Mouse (Mus musculus): Measurements from ENCODE around the gene Hexim2. TPM values are rescaled to one million over a fixed set of nuclear protein-coding genes. Genes with fewer than 3 reads are reported as not detected.

Hexim2 gene
- total and polyA plus RNA-seq, 2 experiments from 2014 or later: 27.9 to 30.8 TPM

DNA sequence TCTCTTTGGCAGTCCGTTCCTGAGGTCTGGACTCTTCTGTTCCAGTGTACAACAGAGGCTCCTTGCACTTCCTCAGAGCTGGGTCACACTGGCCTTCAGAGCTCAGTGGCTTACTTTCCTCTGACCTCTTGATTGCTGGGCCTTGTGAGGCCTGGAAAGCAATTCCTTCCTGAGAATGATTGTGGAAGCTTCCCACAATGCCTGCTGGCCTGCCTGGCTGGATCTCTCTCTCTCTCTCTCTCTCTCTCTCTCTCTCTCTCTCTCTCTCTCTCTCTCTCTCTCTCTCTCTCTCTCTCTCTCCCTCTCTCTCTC is 9.7 kb downstream of the Hexim2 start:
- DNase-seq: peak; percentile 28
- Histone ChIP-seq H3K9ac (peak overlapping the region; percentile 65; the same call in 1 of the 2 replicates), H3K4me3 (ENCODE audit: low read depth, low read length) (no peak overlapping the region), H3K27me3 (ENCODE audit: insufficient read depth, low read length) (no peaks in the 10 kb centered on the region), H3K4me1 (ENCODE audit: insufficient read depth) (0 out of 2 replicates have a peak, but pooled peaks cover 4% of the 10 kb centered on the region), H3K4me2 (ENCODE audit: low read depth) (peak overlapping the region; percentile 68), H3K27ac (ENCODE audit: low read depth, low read length) (peak overlapping the region; percentile 95), H3K9me3 (ENCODE audit: low read length) (no peaks in the 10 kb centered on the region), H3K36me3 (ENCODE audit: insufficient read depth) (peaks cover 15% of the 10 kb centered on the region)
- TF ChIP-seq CTCF (IDR thresholded peaks at IDR 0.05; ENCODE audit: low read depth): no peak
- 25% methylated on average over 1 of the region's 1 CpGs for WGBS
- ATAC-seq: no peak

DNA sequence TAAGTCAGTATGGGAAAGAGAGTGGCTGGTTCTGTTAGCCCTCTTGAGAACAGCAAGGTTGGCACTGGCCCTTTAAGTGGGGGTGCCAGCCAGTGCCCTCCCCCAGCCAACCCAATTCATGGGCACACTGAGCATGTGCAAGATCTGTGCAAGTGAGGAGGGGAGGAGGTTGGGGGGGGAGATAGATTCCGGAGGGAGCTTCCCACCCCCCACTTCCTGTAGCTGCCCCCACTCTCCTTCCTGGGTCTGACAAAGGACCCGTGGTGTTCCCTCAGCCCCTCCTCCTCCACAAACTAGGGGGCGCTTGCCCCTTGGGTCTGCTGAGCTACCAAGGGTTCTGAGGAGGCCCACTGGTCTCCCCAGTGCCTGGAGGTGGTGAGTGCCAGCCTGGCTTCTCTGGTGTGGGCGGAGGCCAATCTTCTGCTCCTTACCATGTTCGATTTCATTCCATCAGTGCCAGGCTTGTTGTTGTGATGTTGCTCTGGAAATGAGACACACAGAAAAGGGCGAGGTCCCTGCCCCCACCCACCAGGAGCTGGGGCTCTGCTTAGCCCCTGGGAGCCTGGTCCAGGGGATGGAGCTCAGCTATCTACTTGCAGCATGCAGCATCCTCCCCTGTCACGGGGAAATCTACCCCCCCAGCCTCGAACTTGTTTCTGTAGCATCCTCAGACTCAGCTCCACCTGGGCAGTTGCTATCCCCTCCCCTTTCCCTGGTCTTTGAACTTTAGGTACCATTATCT is 10.4 kb downstream of the Hexim2 start:
- no peaks in the 10 kb centered on the region for H3K27me3 ChIP-seq (ENCODE audit: insufficient read depth, low read length)
- 0 out of 2 replicates have a peak, but pooled peaks cover 4% of the 10 kb centered on the region for H3K4me1 ChIP-seq (ENCODE audit: insufficient read depth)
- peak overlapping the region; percentile 36 for H3K4me3 ChIP-seq (ENCODE audit: low read depth, low read length)
- peak overlapping the region; percentile 68 for H3K4me2 ChIP-seq (ENCODE audit: low read depth)
- TF ChIP-seq CTCF (IDR thresholded peaks at IDR 0.05; ENCODE audit: low read depth): peak; percentile 59
- ATAC-seq: peak; percentile 97
- peak overlapping the region; percentile 65 for H3K9ac ChIP-seq
- peak; percentile 95 for DNase-seq
- WGBS: 17% methylated on average over 8 of the region's 8 CpGs
- H3K36me3 ChIP-seq (ENCODE audit: insufficient read depth): peaks cover 15% of the 10 kb centered on the region
- H3K9me3 ChIP-seq (ENCODE audit: low read length): no peaks in the 10 kb centered on the region
- peak overlapping the region; percentile 95 for H3K27ac ChIP-seq (ENCODE audit: low read depth, low read length)

DNA sequence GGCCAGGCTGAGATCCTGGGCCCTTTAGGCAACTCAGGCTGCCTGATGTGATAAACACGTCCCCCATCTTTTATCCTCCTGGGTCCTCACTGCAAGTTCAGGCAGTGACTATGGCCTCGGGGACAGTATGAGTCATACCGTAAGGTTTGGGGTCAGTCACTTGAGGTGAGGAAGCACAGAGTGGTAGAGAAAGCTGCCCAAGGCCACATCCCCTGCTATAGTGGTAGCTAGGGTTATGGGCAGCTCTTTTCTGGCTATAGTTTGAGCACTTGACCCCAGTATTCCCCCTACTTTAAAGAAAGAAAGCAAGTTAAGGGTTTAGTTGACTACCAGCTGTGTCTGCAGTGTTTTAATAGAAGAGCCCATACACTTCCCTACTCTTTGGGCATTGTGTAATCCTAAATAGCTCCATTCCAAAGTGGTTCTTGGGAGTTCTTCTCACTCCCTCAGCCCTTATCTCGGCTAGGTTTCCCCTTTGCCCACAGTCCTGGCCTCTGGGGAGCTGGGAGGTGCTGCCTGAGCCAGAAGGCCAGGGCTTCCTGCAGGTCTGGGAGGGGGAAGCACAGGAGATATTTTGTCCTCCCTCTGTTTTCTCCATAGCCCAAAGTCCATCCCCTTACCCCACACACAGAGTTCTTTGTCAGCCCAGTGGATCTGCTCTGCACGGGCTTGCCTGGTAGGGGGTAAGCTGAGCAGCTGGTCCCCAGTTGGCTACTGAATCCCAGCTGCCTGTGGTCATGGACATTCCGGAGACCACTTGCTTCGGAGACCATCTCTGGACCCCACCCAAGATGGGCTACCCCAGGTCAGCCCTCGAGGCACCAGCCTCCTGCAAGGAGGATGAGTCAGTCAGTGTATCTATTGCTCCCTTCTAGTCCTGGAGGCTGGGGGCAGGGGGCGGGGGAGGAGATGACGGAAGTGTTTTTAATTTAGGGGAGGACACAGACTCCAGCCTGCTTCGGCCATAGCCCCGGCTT is 12.4 kb downstream of the Hexim2 start:
- no peak for TF ChIP-seq CTCF (IDR thresholded peaks at IDR 0.05; ENCODE audit: low read depth)
- no peak overlapping the region for H3K4me2 ChIP-seq (ENCODE audit: low read depth)
- no peak overlapping the region for H3K27ac ChIP-seq (ENCODE audit: low read depth, low read length)
- ATAC-seq: no peak
- no peak for DNase-seq
- H3K36me3 ChIP-seq (ENCODE audit: insufficient read depth): peaks cover 7% of the 10 kb centered on the region
- H3K27me3 ChIP-seq (ENCODE audit: insufficient read depth, low read length): no peaks in the 10 kb centered on the region
- 48% methylated on average over 12 of the region's 12 CpGs for WGBS
- H3K4me3 ChIP-seq (ENCODE audit: low read depth, low read length): no peak overlapping the region
- no peak overlapping the region for H3K9ac ChIP-seq
- H3K4me1 ChIP-seq (ENCODE audit: insufficient read depth): 0 out of 2 replicates have a peak, but pooled peaks cover 4% of the 10 kb centered on the region
- no peaks in the 10 kb centered on the region for H3K9me3 ChIP-seq (ENCODE audit: low read length)

GRCm38 (mm10) chr11:103146386-103146785 is 14.2 kb downstream of the Hexim2 start:
- H3K36me3 ChIP-seq (ENCODE audit: insufficient read depth): no peaks in the 10 kb centered on the region
- 0 out of 2 replicates have a peak, but pooled peaks cover 4% of the 10 kb centered on the region for H3K4me1 ChIP-seq (ENCODE audit: insufficient read depth)
- TF ChIP-seq CTCF (IDR thresholded peaks at IDR 0.05; ENCODE audit: low read depth): no peak
- no peaks in the 10 kb centered on the region for H3K9me3 ChIP-seq (ENCODE audit: low read length)
- 89% methylated on average over 4 of the region's 4 CpGs for WGBS
- DNase-seq (no peak), ATAC-seq (no peak)
- no peaks in the 10 kb centered on the region for H3K27me3 ChIP-seq (ENCODE audit: insufficient read depth, low read length)
- no peak overlapping the region for H3K4me3 ChIP-seq (ENCODE audit: low read depth, low read length)
- H3K27ac ChIP-seq (ENCODE audit: low read depth, low read length): no peak overlapping the region
- H3K9ac ChIP-seq: no peak overlapping the region
- H3K4me2 ChIP-seq (ENCODE audit: low read depth): no peak overlapping the region

DNA sequence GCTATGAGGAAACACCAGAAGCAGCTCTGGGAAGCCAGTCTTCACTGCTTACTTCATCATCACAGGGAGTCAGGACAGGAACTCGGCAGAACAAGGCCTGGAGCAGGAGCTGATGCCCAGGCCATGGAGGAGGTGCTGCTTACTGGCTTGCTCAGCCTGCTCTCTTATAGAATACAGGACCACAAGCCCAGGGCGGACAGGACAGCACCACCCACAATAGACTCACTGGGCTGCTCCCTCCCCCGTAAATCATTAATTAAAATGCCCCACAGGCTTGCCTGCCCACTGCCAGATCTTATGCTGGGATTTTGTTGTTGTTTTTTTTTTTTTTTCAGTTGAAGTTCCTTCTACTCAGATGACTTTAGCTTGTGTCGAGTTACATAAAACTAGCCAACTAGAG is 15.5 kb downstream of the Hexim2 start:
- no peaks in the 10 kb centered on the region for H3K36me3 ChIP-seq (ENCODE audit: insufficient read depth)
- no peaks in the 10 kb centered on the region for H3K27me3 ChIP-seq (ENCODE audit: insufficient read depth, low read length)
- no peak overlapping the region for H3K4me2 ChIP-seq (ENCODE audit: low read depth)
- H3K4me3 ChIP-seq (ENCODE audit: low read depth, low read length): no peak overlapping the region
- H3K9me3 ChIP-seq (ENCODE audit: low read length): no peaks in the 10 kb centered on the region
- no peak for DNase-seq
- H3K27ac ChIP-seq (ENCODE audit: low read depth, low read length): no peak overlapping the region
- WGBS: 57% methylated on average over 4 of the region's 4 CpGs
- no peak for ATAC-seq
- 0 out of 2 replicates have a peak, but pooled peaks cover 4% of the 10 kb centered on the region for H3K4me1 ChIP-seq (ENCODE audit: insufficient read depth)
- H3K9ac ChIP-seq: no peak overlapping the region
- no peak for TF ChIP-seq CTCF (IDR thresholded peaks at IDR 0.05; ENCODE audit: low read depth)

DNA sequence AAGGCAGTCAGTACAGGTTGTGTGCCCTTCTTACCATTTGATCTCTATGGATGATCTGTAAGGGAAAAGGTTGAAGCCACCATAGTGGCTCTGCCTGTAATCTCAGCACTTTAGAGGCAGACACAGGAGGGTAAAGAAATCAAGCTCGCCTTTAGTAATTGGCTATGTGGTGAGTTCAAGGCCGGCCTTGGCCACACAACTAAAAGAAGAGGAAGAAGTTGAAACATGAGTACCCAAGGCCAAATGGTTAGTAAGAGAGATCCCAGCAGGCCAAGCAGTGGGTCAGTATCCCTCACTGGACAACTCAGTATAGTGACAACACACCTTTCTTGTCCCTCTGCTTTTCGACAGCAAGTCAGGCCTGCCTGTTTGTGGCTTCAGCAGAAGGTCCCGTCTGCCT is 17.5 kb downstream of the Hexim2 start:
- Histone ChIP-seq H3K4me2 (ENCODE audit: low read depth) (no peak overlapping the region), H3K36me3 (ENCODE audit: insufficient read depth) (no peaks in the 10 kb centered on the region), H3K4me3 (ENCODE audit: low read depth, low read length) (no peak overlapping the region), H3K9ac (no peak overlapping the region), H3K9me3 (ENCODE audit: low read length) (no peaks in the 10 kb centered on the region), H3K4me1 (ENCODE audit: insufficient read depth) (no peaks in the 10 kb centered on the region), H3K27ac (ENCODE audit: low read depth, low read length) (no peak overlapping the region), H3K27me3 (ENCODE audit: insufficient read depth, low read length) (no peaks in the 10 kb centered on the region)
- WGBS: 95% methylated on average over 4 of the region's 4 CpGs
- ATAC-seq: no peak
- no peak for DNase-seq
- TF ChIP-seq CTCF (IDR thresholded peaks at IDR 0.05; ENCODE audit: low read depth): no peak
